Mouse (Mus musculus): ENCODE results near the gene Dbh. TPM values are rescaled to one million over a fixed set of nuclear protein-coding genes. Genes with fewer than 3 reads are reported as not detected.

The Dbh gene
- polyA plus RNA-seq, 1 experiment from 2014 or later = not detected

DNA sequence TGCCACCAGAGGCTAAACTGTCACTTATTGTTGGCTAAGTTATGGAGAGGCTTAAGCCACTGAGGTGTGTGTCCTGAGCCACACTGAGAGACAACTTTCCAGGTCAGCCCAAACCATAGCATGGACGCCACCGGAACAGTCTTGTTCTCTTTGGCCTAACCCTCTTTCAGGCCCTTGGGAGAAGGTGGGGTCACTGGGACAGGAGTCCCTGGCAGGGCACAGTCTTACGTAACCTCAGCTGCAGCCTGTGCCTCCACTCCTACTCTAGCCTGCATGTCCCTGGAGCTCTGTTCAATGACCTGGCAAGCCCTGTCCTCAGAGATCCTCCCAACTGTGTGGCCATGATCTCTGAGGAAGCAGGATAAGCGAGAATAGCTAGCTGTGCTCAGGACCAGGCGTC, 42.1 kb downstream of the Dbh start:
- Histone ChIP-seq H3K4me1 (replicated peaks; ENCODE audit: control insufficient read depth, insufficient read depth, low read length) (no peaks in the 10 kb centered on the region), H3K4me3 (replicated peaks; ENCODE audit: low read length) (no peak overlapping the region), H3K4me2 (ENCODE audit: low read length) (no peak overlapping the region), H3K36me3 (ENCODE audit: control insufficient read depth, insufficient read depth) (no peaks in the 10 kb centered on the region), H3K27me3 (replicated peaks; ENCODE audit: control insufficient read depth, insufficient read depth, low read length) (no peaks in the 10 kb centered on the region), H3K9ac (replicated peaks; ENCODE audit: low read depth, low read length) (no peak overlapping the region), H3K9me3 (ENCODE audit: control insufficient read depth, low read length) (no peaks in the 10 kb centered on the region), H3K27ac (ENCODE audit: low read length) (no peak overlapping the region)
- 87% methylated on average over 5 of the region's 5 CpGs for WGBS
- ATAC-seq = no peak

DNA sequence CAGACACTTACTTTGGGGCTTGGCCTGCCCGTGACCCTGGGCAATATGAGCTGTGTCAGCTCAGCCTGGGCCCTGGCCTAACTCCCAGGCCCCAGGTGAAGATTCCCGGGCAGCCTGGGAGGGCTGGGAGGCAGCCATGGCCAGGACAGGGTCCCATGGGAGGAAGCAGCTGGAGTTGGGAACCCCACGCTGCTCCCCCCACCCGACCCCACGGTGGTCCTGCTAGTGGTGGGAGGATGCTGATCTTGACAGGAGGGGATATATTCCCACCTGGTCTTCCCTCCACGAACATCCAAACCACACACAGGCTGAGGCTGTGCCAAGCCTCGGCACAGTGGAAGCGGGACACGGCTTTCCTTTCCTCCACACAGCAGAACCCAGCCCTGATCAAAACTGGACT, 44.3 kb downstream of the Dbh start:
- Histone ChIP-seq H3K4me1 (replicated peaks; ENCODE audit: control insufficient read depth, insufficient read depth, low read length) (no peaks in the 10 kb centered on the region), H3K4me3 (replicated peaks; ENCODE audit: low read length) (no peak overlapping the region), H3K27me3 (replicated peaks; ENCODE audit: control insufficient read depth, insufficient read depth, low read length) (no peaks in the 10 kb centered on the region), H3K9me3 (ENCODE audit: control insufficient read depth, low read length) (no peaks in the 10 kb centered on the region), H3K27ac (ENCODE audit: low read length) (no peak overlapping the region), H3K9ac (replicated peaks; ENCODE audit: low read depth, low read length) (no peak overlapping the region), H3K4me2 (ENCODE audit: low read length) (no peak overlapping the region), H3K36me3 (ENCODE audit: control insufficient read depth, insufficient read depth) (no peaks in the 10 kb centered on the region)
- no peak for ATAC-seq
- WGBS = 89% methylated on average over 9 of the region's 9 CpGs

DNA sequence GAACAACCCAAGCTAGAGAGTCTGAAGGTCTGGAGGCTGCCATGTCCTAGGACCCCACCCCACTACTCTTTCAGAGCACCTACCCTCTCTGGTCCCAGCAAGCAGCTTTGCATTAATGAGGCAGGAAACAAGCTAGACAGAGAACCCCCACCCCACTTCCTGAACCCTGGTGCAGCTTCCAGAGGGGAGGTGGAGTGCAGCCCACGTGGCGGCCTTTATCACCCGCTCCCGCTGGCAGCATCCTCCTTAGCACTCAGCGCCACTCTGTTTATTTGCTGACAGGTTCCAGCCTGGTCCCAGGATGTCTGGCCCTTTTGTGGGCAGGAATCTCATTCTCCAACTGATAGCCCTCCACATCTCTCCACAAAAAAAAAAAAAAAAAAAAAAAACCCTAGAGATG, 44.8 kb downstream of the Dbh start:
- Histone ChIP-seq H3K4me3 (replicated peaks; ENCODE audit: low read length) (no peak overlapping the region), H3K4me2 (ENCODE audit: low read length) (no peak overlapping the region)
- WGBS = 56% methylated on average over 5 of the region's 5 CpGs

DNA sequence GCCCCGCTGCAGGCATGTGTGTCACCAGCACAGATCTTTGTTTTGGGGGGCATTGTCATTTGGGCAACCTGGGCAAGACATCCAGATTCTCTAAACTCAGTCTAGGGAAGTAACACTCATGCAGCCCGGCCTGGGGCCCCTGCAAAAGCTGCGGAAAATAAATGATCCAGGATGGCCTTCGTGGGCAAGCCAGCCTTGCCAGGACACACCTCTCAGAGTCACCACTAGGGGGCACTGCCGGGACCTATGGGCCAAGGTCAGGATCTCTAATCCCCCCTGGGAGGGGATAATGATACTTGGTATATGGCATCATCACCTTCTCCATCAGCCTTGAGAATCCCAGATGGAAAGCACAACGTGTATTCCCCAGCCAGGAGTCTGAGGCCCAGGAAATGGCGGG, 45.2 kb downstream of the Dbh start:
- 52% methylated on average over 7 of the region's 7 CpGs for WGBS
- Histone ChIP-seq H3K4me3 (replicated peaks; ENCODE audit: low read length) (no peak overlapping the region), H3K4me1 (replicated peaks; ENCODE audit: control insufficient read depth, insufficient read depth, low read length) (no peaks in the 10 kb centered on the region), H3K27me3 (replicated peaks; ENCODE audit: control insufficient read depth, insufficient read depth, low read length) (no peaks in the 10 kb centered on the region), H3K4me2 (ENCODE audit: low read length) (no peak overlapping the region), H3K9ac (replicated peaks; ENCODE audit: low read depth, low read length) (no peak overlapping the region), H3K36me3 (ENCODE audit: control insufficient read depth, insufficient read depth) (no peaks in the 10 kb centered on the region), H3K27ac (ENCODE audit: low read length) (no peak overlapping the region), H3K9me3 (ENCODE audit: control insufficient read depth, low read length) (no peaks in the 10 kb centered on the region)
- no peak for ATAC-seq

More for the DNA sequence above, 44.8 kb downstream of the Dbh start:
- Histone ChIP-seq H3K27ac (ENCODE audit: low read length) (no peak overlapping the region), H3K4me1 (replicated peaks; ENCODE audit: control insufficient read depth, insufficient read depth, low read length) (no peaks in the 10 kb centered on the region), H3K36me3 (ENCODE audit: control insufficient read depth, insufficient read depth) (no peaks in the 10 kb centered on the region), H3K27me3 (replicated peaks; ENCODE audit: control insufficient read depth, insufficient read depth, low read length) (no peaks in the 10 kb centered on the region), H3K9ac (replicated peaks; ENCODE audit: low read depth, low read length) (no peak overlapping the region), H3K9me3 (ENCODE audit: control insufficient read depth, low read length) (no peaks in the 10 kb centered on the region)
- ATAC-seq = no peak

DNA sequence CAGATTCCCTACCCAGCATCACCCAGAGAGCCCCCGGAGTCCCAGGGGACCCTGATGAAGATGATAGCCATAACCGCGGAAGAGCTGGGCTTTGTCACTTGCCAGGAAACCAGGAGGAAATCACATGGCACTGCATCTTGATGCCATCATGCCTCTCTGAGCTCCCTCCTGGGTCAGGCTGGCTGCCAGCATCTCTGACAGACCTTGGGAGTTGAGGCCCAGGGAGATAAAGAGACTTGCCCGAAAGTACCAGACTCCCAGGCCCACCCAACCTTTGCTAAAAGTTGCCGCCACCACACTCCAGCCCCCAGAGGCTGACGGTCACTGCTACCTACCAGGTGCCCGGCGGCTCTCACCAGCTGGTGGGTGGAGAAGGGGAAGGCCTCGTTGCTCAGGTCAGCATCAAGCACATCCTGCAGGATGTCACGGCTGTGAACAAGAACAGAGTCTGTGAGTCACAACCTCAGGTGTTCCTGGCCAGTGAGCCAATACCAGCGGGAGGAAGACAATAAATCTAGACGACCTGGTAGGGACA, 45.7 kb downstream of the Dbh start:
- no peaks in the 10 kb centered on the region for H3K36me3 ChIP-seq (ENCODE audit: control insufficient read depth, insufficient read depth)
- H3K9me3 ChIP-seq (ENCODE audit: control insufficient read depth, low read length) = no peaks in the 10 kb centered on the region
- WGBS = 87% methylated on average over 12 of the region's 12 CpGs
- H3K4me3 ChIP-seq (replicated peaks; ENCODE audit: low read length) = no peak overlapping the region
- H3K4me2 ChIP-seq (ENCODE audit: low read length) = no peak overlapping the region
- H3K27ac ChIP-seq (ENCODE audit: low read length) = no peak overlapping the region
- H3K27me3 ChIP-seq (replicated peaks; ENCODE audit: control insufficient read depth, insufficient read depth, low read length) = no peaks in the 10 kb centered on the region
- no peak for ATAC-seq
- no peak overlapping the region for H3K9ac ChIP-seq (replicated peaks; ENCODE audit: low read depth, low read length)
- no peaks in the 10 kb centered on the region for H3K4me1 ChIP-seq (replicated peaks; ENCODE audit: control insufficient read depth, insufficient read depth, low read length)

DNA sequence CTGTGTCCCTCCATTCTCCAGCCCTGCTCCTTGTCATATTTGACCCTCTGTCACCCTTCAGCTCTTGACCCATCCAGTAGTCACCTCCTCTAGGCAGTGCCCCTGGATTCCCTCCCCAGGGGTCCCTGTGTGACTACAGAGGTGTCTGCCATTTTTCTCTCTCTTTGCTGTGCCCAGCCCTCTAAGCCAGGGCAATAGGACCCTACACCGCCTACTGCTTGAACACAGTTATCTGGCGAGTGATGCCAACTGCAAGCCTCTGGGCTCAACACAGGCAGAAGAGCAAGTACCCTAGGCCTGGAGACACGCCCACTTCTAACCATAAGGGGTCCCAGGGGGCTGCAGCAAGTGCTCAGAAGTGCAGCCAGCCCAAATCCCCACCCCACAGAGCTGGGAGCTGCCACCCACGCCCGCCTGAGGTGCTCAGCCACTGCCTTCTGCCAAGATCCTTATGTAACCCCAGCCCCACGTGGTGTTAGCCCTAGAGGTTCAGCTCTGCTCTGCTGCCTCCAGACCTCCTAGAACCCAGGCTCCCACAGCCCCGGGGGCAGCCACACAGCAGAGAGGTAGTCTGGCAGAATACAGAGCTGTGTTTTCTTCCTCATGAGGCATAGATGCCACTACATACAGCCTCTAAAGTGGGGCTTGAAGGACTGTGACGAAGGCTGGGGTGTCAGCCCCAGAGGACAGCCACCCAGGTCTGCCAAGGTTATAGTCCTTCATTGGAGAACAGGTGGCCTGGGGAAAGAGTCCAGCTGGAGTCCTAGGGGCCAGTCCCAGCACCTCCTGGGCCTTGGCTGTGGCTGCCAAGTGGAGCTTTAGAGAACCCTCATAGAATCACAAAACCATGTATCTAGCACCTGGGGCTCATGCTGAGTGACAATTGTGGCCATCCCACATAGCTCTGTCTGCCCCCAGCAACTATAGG, 47.2 kb downstream of the Dbh start:
- no peak overlapping the region for H3K27ac ChIP-seq (ENCODE audit: low read length)
- no peak overlapping the region for H3K4me2 ChIP-seq (ENCODE audit: low read length)

DNA sequence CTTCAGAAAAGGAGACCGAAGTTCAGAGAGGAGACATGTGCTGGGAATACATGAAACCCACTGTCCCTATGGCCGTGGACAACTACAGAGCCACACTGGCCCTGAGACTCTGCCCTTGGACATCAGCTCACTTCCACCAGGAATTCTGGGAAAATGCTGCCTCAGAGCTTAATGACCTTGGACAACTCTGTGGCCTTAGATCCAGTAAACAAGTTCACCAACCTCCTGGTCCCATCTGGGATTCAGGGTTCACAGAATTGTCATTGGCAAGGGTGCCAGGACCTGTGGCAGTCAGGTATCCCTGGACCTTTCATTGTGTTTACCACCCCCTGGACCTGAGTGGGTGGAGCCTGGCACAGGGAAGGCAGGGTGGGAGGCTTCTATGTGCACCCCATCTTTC, 50.5 kb downstream of the Dbh start:
- no peaks in the 10 kb centered on the region for H3K27me3 ChIP-seq (replicated peaks; ENCODE audit: control insufficient read depth, insufficient read depth, low read length)

More for the DNA sequence above, 47.2 kb downstream of the Dbh start:
- no peak overlapping the region for H3K4me3 ChIP-seq (replicated peaks; ENCODE audit: low read length)
- H3K27me3 ChIP-seq (replicated peaks; ENCODE audit: control insufficient read depth, insufficient read depth, low read length) = no peaks in the 10 kb centered on the region
- WGBS = 68% methylated on average over 8 of the region's 8 CpGs
- ATAC-seq = no peak
- H3K36me3 ChIP-seq (ENCODE audit: control insufficient read depth, insufficient read depth) = no peaks in the 10 kb centered on the region
- H3K9me3 ChIP-seq (ENCODE audit: control insufficient read depth, low read length) = no peaks in the 10 kb centered on the region
- H3K9ac ChIP-seq (replicated peaks; ENCODE audit: low read depth, low read length) = no peak overlapping the region
- H3K4me1 ChIP-seq (replicated peaks; ENCODE audit: control insufficient read depth, insufficient read depth, low read length) = peaks cover 2% of the 10 kb centered on the region; the same call in 1 of the 2 replicates

DNA sequence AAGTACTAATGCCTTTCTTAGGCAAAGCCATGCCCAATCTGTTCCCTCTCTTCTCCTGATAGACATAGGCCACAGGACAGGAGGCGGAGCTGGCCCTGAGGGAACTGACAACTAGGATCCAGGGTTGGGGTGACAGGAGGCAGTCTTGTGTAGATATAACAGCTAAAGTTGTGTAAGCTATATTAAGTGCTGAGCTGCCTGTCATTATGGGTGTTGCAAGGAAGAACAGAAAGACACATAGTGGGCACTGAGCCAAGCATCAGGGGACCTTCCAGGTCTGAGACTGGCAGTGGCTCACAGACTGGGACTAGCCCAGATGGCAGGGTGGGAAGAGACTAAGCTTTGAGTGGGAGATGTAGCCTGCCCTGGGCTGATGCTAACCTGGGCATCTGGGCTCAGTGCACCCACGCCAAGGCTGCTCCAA, 53.1 kb downstream of the Dbh start:
- 49% methylated on average over 2 of the region's 2 CpGs for WGBS
- ATAC-seq = 0 out of 2 replicates have a peak, but pooled peaks have one; percentile 18
- no peaks in the 10 kb centered on the region for H3K9me3 ChIP-seq (ENCODE audit: control insufficient read depth, low read length)

More for the DNA sequence above, 50.5 kb downstream of the Dbh start:
- H3K36me3 ChIP-seq (ENCODE audit: control insufficient read depth, insufficient read depth) = no peaks in the 10 kb centered on the region
- no peaks in the 10 kb centered on the region for H3K9me3 ChIP-seq (ENCODE audit: control insufficient read depth, low read length)
- H3K4me1 ChIP-seq (replicated peaks; ENCODE audit: control insufficient read depth, insufficient read depth, low read length) = peaks cover 8% of the 10 kb centered on the region; the same call in 1 of the 2 replicates
- no peak overlapping the region for H3K4me2 ChIP-seq (ENCODE audit: low read length)
- no peak overlapping the region for H3K4me3 ChIP-seq (replicated peaks; ENCODE audit: low read length)
- H3K27ac ChIP-seq (ENCODE audit: low read length) = no peak overlapping the region
- WGBS = 80% methylated on average over 2 of the region's 2 CpGs
- H3K9ac ChIP-seq (replicated peaks; ENCODE audit: low read depth, low read length) = no peak overlapping the region
- ATAC-seq = no peak

DNA sequence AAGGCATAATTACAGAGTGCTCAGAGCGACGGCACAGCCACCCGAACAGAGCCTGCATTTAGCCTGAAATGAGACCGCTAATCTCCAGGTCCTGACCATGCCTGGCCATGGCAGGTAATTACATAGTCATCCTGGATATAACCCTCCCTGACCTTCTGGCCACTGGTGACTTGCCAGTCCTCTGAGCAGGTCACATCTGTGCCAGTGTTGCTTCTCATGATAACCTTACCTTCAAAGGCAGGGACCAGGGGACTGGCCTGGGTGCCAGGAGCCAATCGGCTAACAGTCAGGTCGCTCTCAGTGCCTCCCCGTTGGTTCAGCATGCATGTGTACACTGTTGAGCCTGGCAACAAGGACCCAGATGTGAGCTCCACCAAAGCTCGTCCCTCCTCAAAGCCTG, 53.5 kb downstream of the Dbh start:
- no peak overlapping the region for H3K4me2 ChIP-seq (ENCODE audit: low read length)
- no peak overlapping the region for H3K27ac ChIP-seq (ENCODE audit: low read length)
- peaks cover 13% of the 10 kb centered on the region for H3K4me1 ChIP-seq (replicated peaks; ENCODE audit: control insufficient read depth, insufficient read depth, low read length)
- no peaks in the 10 kb centered on the region for H3K9me3 ChIP-seq (ENCODE audit: control insufficient read depth, low read length)
- ATAC-seq = no peak
- no peak overlapping the region for H3K4me3 ChIP-seq (replicated peaks; ENCODE audit: low read length)
- 82% methylated on average over 8 of the region's 8 CpGs for WGBS
- no peak overlapping the region for H3K9ac ChIP-seq (replicated peaks; ENCODE audit: low read depth, low read length)
- no peaks in the 10 kb centered on the region for H3K36me3 ChIP-seq (ENCODE audit: control insufficient read depth, insufficient read depth)
- H3K27me3 ChIP-seq (replicated peaks; ENCODE audit: control insufficient read depth, insufficient read depth, low read length) = no peaks in the 10 kb centered on the region

More for the DNA sequence above, 53.1 kb downstream of the Dbh start:
- no peak overlapping the region for H3K27ac ChIP-seq (ENCODE audit: low read length)
- H3K9ac ChIP-seq (replicated peaks; ENCODE audit: low read depth, low read length) = no peak overlapping the region
- H3K4me3 ChIP-seq (replicated peaks; ENCODE audit: low read length) = no peak overlapping the region
- H3K36me3 ChIP-seq (ENCODE audit: control insufficient read depth, insufficient read depth) = no peaks in the 10 kb centered on the region
- H3K4me2 ChIP-seq (ENCODE audit: low read length) = no peak overlapping the region
- H3K27me3 ChIP-seq (replicated peaks; ENCODE audit: control insufficient read depth, insufficient read depth, low read length) = no peaks in the 10 kb centered on the region
- peaks cover 12% of the 10 kb centered on the region for H3K4me1 ChIP-seq (replicated peaks; ENCODE audit: control insufficient read depth, insufficient read depth, low read length)
